Mouse (Mus musculus) urinary bladder, postnatal 14 days (tissue): ENCODE results near the gene Hook2.
A peak's percentile ranks its signal among the peaks of the same experiment; 100 is the strongest.

Source experiments
- DNase-seq: peaks from one replicate; pipeline ENCODE4 v3.0.0; 2021; ENCODE audit warnings: low spot score

The Hook2 gene

DNA sequence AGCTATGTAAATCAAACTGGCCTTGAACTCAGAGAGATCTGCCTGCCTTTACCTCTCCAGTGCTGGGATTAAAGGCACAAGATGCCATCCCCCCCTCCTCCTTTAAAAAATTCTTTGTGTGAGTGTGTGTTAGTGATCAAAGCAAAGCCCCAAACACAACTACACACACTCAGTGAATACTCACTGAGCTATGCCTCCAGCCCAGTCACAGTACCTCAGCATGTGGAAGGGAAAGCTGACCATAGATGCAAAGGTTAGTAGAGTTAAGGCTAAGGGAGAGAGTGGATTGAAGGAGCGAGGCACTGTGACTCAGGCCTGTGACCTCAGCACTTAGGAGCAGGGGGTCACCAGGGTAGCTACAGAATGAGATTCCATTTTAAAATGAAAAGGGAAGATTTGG is 17.3 kb upstream of the Hook2 start:
- DNase-seq, result no peak

DNA sequence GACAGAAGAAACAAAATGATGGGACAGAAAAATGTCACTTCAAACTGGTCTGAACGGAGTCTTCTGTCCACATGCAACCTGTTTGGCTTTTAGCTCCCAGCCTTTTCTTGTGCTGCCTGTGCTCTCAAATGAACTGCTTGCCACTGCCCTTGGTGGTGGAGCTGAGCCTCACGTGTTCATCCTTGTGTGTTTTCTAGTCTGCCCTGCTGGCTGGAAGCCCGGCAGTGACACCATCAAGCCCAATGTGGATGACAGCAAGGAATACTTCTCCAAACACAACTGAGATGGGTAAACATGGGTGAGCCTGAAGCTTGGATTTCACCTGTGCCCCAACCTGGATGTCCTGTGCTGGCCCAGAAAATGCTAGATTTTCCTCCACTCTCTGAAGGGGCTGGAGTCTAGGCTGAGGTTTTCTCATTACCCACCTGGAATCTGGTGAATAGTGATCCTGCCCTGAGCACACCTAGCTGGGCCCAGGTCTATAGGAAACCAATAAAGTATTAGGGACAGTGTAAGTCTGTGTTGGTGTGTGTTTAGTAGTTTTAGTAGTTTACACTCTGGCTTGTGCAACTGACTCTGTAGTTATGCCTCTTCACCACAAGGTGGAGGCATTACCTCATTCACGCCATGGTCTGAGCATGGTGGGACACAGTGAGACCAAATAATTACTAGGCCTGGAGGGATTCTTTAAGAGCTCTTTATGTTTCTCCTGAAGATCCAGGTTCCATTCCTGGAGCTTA is 16.4 kb upstream of the Hook2 start:
- DNase-seq, result no peak

DNA sequence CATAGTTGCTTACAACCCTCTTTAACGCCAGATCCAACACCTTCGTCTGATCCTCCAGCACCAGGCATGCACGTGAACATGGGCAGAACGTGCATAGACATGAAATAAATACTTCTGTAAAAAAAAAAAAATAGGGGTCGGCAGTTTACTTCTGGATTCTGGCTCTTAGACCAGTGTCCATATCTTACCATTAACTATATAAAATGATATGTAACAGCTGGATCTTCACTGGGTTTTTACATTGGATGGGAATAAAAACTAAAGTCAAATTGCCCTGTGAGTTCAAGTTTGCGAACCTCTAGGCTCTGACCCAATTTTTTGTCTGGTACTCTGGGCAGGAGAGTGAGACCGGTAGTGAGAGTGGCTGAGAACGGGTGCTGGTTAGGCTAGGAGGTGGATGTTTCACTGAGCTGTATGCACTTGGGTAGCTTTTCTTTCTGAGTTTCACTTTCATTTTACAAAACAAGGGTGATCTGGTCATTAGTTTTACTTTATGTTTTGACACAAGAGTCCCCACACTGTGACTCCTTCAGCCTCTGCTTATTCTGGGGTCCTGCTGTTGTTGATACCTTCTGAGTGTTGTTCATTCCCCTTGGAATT is 15.8 kb upstream of the Hook2 start:
- DNase-seq, result no peak

DNA sequence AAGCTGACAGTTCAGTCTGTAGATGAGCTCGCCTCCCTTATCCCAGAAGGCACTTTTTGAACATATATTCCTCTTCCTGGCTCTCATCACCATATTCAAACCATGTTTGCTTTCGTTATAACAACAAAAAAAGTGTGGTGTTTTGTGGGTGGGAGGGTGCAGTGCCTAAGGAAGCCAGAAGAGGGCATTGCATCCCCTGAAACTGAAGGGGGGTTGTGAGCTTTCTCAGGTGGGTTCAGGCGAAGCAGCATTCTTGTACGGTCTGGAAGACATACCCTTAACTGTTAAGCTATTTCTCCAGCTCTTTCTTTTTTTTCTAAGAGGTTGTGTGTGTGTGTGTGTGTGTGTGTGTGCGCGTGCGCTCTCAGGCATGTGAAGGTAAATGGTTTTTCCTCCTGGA is 15.0 kb upstream of the Hook2 start:
- DNase-seq, result peak; percentile 68

DNA sequence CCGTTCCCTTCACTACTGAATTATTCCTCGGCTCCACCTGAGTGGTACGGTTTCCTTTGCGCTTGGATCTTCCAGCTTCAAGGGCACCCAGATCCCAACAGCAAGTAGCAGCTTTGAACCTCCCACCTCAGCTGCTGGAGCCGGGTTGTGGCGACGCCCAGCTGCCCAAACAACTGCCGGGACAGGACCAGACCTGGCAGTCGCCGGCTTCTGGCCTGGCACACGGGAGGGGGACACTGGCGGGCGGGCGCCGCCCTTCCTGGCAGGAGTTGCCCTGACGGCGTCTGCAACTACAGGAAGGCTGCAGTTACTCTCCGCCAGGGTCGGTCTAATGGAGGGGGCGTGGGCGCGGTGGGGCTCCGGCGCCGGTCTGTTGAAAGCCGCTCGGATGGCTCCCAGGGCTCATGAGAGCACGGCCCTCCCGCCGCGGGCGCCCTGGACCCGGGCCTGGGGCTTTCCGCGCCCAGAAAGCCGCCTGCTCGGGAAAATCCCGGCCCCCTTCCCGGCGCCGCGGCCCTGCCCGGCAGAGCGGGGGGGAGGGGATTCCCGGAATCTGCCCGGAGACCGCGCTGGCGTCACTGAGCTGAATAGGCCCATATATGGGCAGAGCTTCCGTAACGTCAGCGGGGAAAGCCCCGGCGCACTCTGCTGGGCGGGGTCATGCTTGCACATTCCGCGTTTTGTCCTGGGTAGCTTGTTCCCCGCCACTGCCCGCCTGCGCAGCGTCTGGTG is 14.2 kb upstream of the Hook2 start:
- DNase-seq, result peak; percentile 97

DNA sequence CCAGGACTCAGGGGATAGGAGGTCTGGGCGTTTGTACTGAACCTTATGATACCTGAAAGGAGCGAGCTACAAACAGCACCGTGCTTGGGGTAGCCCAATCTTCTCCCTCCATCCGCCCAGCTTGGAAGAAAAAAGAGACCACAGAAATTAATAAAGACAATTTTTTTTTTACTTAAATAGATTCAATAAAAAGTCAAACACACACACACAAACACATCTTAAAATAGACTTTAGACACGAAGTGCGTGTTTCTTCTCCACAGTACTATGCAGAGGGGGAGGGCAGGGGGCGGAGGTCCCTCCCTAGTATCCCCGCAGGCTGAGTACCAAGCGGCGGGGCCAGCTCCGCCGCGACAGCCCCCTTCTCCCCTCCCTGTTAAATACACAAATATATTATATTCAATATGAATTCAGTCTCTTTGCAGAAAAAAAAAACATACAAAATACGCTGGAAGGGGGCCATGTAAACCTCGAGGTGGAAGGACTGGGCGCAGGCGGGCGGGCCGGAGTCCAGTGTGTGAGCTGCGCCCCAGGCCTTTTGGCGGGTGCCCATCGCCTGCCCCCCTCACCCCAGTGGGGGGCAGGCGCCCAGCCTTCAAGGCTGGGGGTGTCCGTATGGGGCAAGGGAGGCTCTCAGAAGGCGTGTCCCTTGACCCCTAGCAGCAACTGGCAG is 13.5 kb upstream of the Hook2 start:
- no peak for DNase-seq

DNA sequence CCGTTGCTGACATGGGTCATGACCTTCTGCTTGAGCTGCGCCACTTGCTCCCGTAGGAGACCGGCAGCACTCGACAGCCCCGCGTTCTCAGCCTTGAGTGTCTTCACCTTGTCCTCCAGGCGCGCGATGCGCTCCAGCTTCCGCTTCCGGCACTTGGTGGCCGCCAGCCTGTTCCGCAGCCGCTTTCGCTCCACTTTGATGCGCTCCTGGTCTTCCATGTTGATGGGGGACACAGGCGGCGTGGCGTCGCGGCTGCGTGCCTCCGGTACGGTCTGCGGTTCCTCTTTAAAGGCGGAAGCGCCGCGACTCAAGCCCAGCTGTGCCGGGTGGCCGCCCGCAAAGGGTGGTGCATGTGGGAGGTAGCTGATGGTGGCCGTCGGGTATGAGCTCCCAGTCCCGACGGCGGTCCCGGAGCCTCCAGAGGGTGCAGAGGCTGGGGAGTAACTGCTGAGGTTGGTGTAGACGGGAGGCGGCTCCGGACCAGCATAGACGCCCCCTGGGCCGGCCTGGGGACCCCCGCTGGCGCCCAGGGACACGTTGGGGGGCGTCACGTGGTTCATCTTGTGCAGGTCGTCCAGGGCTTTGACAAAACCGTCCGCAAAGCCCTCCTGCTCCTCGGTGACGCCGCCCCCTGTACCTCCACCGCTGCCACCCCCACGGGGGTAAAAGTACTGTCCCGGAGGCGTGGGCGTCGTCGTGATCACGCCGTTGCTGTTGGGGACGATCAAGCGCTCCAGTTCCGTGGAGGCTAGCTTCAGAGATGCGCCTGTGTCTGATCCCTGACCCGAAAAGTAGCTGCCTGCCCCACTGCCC is 12.8 kb upstream of the Hook2 start:
- DNase-seq, result peak; percentile 67

DNA sequence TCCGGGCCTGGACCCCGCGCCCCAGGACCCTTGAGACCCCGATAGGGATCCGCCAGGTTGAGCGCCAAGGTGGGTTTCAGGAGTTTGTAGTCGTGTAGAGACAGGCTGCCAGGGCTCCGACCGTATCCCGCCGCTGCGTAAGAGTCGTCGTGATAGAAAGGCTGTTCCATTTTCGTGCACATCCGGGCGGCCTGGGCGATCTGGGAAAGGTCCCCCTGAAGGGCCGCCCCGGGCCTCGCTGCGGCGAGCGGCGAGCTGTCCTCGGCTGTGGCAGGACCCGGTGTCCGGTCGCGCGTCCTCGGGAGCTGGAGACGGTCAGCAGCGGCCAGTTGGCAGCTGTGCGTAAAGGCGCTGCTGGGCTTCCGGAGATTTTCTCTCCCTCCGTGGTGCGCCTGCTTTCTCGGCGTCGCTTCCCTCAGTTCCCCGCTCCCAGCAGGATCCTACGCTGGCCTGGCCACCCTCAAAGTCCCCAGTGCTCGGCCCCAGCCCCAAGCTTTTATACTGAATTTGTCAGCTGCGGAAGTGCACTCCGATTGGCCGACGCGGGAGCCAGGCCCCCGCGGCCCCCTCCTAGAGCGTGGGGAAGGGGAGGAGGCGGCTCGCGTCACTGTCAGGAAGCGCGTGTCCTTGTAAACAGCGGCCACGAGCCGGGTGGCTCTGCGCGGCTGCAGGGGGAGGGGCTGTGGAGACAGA is 12.0 kb upstream of the Hook2 start, which contains the start of gene Junb:
Junb (minus strand) TSS at position 471 of the 693 bp plus-strand sequence.
- DNase-seq, result peak; percentile 95

DNA sequence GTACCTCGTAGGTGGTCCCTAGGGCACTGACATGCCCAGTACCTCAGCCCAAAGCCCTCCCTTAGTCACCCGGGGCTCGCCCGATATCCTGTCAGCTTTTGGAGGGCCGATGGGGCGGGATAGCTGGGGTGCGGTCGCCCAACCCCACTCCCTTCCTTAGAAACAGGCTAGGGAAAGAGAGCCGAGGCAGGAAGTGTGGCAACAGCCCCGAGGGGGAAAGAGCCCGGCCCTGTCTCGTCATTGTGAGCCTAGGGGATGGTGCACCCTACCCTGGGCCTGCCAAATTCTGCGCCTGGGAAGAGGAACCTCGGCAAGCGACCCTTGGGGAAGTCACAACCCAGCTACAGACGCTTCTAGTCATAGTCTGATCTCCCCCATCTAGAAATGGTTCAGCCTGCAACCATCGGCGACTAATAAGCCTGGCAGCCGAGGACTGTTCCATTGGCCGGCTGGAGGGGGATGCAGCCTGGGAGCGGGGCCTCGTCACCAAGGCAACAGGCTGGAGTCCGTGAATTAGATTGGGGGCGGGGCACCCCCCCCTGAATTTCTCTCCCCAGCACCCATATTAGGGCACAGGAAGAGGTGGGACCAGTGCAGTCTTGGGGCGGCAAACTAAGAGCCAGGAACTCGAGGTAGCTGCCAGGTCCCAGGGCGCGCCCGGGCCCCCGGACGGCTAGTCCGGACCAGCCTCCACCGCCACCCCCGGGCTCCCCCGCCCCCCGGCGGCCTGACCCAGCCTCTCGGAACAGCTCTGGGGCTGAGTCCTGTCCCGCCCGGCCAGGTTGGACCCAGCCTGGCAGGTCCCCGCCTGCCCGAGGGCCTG is 10.6 kb upstream of the Hook2 start:
- DNase-seq, result peak; percentile 94

DNA sequence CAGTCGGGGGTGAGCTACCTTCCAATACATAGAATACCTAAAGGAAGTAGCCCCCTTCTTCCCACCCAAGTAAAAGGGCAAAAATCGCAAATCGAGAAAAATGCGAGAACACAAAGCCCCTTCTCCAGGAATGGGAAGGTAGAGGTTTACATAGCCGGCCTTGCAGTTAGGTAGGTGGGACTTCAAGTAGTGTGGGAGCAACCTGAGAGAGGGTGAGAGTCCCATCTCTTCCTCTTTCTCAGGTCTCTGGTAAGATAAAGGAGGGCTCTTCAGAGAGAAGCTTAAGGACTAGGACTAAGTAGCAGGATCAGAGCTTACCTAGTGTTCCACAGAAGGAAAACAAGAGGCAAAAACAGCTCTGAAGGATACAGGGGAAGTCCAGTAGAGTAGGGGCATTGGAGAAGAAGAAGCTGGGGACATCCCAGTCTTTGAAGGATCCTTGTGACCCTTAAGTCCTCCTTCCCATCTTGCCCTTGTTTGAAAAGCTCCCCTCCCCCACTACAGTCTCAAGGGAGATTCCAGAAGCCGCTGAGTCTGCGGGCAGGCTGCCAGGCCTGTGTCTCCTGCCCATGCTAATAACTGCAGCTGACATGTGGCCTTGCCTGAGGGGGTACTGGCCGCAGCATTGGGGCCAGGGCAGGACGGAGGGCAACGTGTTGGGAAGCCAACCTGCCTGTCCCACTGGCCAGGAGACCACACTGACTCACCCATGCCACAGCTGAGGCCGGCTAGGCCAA is 9.6 kb upstream of the Hook2 start:
- DNase-seq, result peak; percentile 89

DNA sequence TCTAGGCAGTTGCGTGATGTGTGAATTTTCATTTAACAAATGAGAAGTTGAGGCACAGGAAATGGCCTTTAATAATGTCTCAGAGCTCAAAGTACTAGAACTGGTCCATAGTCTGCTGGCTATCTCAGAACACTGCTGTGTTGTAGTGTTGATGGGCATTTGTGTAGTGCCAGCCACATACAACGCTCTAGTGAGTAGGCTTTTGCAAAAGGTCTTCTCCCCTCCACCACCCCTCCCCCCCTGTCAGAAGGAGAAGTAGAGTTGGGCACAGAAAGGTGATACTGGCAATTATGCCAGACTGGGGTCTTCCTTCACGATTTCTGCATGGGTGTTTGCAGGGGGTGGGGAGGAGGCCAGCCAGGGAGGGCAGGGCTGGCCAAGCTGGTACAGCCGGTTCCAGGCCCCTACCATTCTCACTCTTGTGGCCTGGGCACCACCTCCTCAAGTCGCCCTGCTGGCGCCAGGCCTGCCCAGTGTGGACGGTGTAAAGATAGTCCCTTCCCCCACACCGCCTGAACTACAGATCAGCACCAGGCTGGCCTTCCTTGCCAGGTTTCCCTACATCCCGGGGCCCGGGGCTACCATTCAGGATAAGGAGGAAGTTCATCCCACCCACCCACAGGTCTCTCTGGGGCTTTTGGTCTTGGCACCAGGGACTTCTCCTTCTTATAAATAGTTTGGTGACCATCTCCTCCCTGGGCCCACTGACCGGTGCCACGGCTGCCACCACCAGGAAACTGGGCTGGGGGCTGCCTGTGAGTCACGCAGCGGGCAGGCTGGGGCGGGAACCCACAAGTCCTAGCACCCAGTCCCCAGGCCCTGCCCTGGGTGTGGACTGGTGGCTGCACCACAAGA is 8.5 kb upstream of the Hook2 start:
- DNase-seq, result peak; percentile 81

DNA sequence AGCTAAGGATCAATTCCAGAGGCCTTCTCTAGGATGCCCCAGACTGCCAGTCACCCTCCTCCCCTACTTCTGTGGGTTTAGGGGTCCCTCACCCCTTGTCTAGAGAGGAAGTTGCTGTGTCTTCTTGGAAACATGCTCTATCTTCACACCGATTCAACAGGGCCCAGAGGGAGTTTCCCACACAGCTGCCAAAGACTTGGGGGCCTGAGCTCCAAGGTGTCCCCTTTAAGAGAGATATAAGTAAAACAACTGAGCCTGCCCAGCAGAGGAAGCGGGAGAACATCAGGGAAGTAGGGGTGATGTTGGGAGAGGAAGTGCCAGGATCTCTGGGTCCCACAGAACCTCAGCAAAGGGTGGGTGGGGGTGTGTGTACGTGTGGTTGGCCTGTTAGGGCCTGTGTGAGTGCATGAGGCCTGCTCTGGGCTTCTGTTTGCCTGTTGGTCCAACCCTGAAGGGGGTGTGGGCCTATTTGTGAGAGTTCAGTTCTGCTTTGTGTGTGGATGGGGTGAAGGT is 7.8 kb upstream of the Hook2 start:
- DNase-seq, result peak; percentile 58

DNA sequence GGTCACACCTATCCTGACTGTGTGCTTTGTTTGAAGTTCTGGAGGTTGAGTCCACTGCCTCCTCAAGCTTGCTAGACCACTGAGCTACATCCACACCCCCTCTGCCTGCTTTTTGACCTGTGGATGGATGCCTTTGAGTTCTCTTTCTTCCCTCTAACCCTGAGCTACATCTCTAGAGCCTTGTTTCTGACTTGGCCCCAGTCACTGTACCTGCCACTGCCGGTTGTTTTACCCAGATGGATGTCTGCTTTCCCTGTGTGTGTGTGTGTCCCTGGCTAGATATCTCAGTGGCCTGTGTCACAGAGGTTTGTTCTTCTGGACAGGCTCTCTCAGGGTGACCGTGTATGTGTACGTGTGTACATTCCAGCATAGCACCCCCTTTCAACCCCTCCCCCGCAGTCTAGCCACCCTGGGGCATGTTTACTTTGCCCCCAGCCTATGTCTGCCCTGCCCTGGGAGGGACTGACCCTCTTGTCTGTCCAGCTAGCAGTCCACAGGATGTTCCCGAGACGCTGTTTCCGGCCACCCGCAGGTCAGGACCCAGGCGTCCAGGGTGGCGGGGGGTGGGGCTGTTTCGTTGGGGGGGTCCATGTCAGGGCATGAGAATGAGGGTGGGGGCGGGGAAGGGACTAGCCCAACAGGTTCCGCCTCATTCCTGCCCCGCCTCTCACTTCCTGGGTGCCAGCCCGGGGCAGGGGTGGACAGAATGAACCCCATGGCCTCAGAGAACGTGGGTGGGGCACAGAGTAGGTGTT is 5.9 kb upstream of the Hook2 start:
- DNase-seq, result peak; percentile 78

DNA sequence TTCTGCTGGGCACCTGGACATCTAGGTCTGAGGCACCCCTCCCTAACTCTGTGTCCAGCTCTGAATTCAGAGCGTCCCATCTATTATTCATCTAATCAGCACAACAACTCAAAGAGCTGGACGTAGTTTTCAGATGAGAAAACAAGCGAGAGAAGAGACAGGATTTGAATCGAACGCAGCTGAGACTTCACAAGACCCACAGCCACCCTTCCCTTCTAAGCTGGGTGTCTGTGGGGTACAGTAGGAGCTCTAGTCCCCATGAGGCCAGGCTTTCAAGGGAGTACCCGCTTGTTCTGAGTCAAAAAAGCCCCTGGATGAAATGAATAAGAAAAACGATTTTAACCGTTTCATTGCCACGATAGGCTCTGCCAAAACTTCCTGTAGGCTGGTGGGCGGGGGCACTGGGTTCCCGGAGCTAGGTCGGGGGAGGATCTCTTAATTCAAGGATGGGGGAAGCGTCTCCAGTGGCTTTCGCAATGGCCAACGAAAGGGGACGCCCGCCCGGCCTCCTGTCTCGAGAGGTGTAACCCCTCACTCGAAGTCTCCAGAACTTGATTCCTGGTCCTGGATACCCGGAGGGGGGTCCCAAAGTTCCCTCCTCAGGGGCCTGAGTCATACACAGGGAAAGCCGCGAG is 5.2 kb upstream of the Hook2 start:
- no peak for DNase-seq

DNA sequence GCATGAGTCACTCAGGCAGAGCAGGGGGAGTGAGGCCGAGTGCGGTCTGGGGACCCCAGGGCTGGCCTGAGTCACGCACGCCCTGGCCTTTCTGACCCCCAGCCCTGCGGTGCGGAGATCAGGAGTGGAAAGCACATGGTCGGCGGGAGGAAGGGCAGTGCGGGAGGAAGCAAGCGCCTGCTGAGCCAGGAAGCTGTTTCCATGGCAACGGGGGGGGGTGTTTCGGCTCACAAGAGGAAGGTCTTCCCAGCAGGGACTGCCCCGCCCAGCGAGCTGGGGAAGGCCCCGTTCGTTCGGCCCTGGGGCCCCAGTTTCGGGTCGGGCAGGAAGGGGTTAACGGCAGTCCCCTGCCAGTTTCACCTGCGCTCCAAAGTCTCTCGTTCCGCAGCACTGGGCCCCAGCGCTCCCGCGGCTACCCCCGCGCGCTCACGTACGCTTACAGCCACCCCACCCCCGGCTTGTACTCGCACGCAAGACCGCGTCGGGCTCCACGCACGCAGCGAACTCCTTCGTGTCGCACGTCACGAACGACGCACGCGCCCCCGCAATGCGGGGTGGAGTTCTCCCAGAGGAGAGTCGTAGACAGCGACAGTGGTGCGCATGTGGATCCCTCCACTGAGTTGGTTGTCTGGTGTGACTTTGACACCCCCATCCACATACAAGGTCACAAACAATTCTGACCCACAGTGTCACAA is 4.6 kb upstream of the Hook2 start:
- peak; percentile 92 for DNase-seq

DNA sequence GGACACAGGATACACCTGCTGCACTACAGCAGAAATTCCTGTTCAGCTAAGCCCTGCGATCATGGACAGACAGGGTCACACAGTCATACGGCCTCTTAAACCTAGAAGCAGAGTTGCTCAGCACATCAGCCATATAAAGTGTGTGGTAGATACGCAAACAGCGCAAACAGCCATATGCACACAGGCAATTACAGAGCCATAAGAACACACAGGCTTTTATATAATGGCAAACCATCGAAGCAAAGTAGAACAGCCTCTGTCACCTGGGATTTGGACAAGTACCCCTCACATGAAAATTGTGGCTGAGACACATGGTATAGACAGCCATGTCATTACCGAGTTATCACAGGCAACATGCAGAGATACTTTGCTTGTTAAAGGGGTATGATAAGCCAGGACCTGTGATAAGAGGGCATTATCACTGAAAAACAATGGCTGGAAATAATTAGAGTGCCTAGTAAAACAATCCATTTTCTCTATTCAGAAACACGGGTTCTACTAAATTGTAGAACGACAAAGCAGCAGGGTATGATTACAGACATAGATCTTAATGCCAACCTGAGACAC is 3.9 kb upstream of the Hook2 start:
- DNase-seq, result no peak
